Mouse (Mus musculus): Measurements from ENCODE around the gene Abcg4. TPM values are rescaled to one million over a fixed set of nuclear protein-coding genes. Genes with fewer than 3 reads are reported as not detected.
A peak's percentile ranks its signal among the peaks of the same experiment; 100 is the strongest.

Abcg4 gene
- polyA plus RNA-seq, 1 experiment from 2014 or later: 2.7 TPM

GRCm38 (mm10) chr9:44269077-44269476 lies 19.3 kb downstream of the Abcg4 start:
- 72% methylated on average over 3 of the region's 3 CpGs for WGBS
- H3K4me1 ChIP-seq (ENCODE audit: insufficient read depth): peaks cover 10% of the 10 kb centered on the region
- no peaks in the 10 kb centered on the region for H3K27me3 ChIP-seq (ENCODE audit: insufficient read depth, low read length)
- DNase-seq (peak; percentile 49), ATAC-seq (ENCODE audit: insufficient read depth) (no peak)
- no peaks in the 10 kb centered on the region for H3K36me3 ChIP-seq (ENCODE audit: insufficient read depth)
- H3K4me2 ChIP-seq: no peak overlapping the region
- no peak overlapping the region for H3K27ac ChIP-seq (ENCODE audit: low read depth)
- TF ChIP-seq CTCF (IDR thresholded peaks at IDR 0.05; ENCODE audit: low read depth): peak; percentile 60
- H3K9me3 ChIP-seq (ENCODE audit: low read depth, low read length): no peaks in the 10 kb centered on the region
- no peak overlapping the region for H3K4me3 ChIP-seq (ENCODE audit: low read depth, low read length)
- no peak overlapping the region for H3K9ac ChIP-seq

- ATAC-seq (ENCODE audit: insufficient read depth): peak; percentile 40
- peak within 1 kb of the TSS; percentile 80 for H3K27ac ChIP-seq (ENCODE audit: low read depth)
- no peaks in the 10 kb centered on the region for H3K36me3 ChIP-seq (ENCODE audit: insufficient read depth)
- no peaks in the 10 kb centered on the region for H3K9me3 ChIP-seq (ENCODE audit: low read depth, low read length)
- peak within 1 kb of the TSS; percentile 79 for H3K4me2 ChIP-seq
- H3K4me3 ChIP-seq (ENCODE audit: low read depth, low read length): peak within 1 kb of the TSS; percentile 53
- TF ChIP-seq CTCF (IDR thresholded peaks at IDR 0.05; ENCODE audit: low read depth): no peak
- peaks cover 10% of the 10 kb centered on the region for H3K4me1 ChIP-seq (ENCODE audit: insufficient read depth)
- H3K9ac ChIP-seq: peak within 1 kb of the TSS; percentile 79
- WGBS: 62% methylated on average over 6 of the region's 6 CpGs
- no peak for DNase-seq
- no peaks in the 10 kb centered on the region for H3K27me3 ChIP-seq (ENCODE audit: insufficient read depth, low read length)
These were observed 20.0 kb downstream of the Abcg4 start, which contains the start of gene Nlrx1 for GRCm38 (mm10) chr9:44268432-44268831. TSS of gene Nlrx1 (minus strand) at chr9:44268599.

DNA sequence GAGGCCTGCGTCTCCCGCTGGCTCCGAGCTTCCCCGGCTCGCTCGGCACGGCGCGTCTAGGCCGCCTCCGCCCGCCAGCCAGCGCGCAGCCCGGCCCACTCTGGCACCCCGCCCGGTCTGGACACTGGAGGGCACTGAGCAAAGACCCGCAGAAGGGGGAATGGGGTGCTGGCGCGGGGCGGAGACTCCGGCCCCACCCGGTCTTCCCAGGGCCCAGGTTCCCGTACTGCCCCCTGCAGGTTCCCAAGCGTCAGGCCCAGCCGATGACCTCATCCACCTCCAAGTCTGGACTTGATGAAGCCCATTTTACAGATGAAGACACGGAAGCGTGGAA lies 20.4 kb downstream of the Abcg4 start:
- Histone ChIP-seq H3K9ac (peak overlapping the region; percentile 79), H3K4me2 (peak overlapping the region; percentile 79), H3K4me1 (ENCODE audit: insufficient read depth) (peaks cover 10% of the 10 kb centered on the region), H3K27ac (ENCODE audit: low read depth) (peak overlapping the region; percentile 80), H3K36me3 (ENCODE audit: insufficient read depth) (no peaks in the 10 kb centered on the region), H3K4me3 (ENCODE audit: low read depth, low read length) (peak overlapping the region; percentile 53), H3K27me3 (ENCODE audit: insufficient read depth, low read length) (no peaks in the 10 kb centered on the region), H3K9me3 (ENCODE audit: low read depth, low read length) (no peaks in the 10 kb centered on the region)
- peak; percentile 95 for DNase-seq
- TF ChIP-seq CTCF (IDR thresholded peaks at IDR 0.05; ENCODE audit: low read depth): peak; percentile 75
- ATAC-seq (ENCODE audit: insufficient read depth): peak; percentile 95
- 6% methylated on average over 28 of the region's 28 CpGs for WGBS

DNA sequence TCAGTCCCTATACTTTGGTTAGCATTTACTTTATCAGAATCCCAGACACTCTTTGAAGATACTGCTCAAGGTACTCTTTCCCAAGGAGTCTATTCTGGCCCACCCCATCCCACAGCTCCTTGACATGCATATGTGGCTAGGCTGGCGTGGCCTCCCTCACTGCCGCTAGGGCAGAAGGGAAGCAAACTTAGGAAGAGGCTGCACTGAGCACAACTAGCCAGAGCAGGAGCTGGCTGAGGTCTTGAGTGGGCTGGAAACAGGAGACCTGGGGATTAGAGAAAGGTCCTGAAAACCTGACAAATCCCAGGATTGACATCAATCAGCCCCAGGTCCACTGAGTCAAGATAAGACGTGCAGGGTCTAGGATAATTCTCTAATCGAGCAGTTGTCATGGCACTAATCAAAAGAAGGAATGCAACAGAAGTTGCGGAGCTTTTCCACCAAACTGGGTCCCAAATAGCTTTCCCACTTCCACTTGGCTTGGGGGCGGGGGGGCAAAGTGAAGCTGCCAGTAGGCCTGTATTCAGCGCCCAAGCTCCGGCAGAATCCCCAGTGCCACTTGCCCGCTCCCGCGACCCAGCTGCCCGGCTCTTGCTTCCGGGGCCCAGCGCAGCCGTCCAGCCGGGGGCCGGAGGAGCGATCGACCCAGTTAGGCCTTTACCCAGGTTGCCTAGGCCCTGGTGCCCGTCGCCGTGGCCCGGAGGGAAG lies 20.9 kb downstream of the Abcg4 start:
- H3K27ac ChIP-seq (ENCODE audit: low read depth): peak overlapping the region; percentile 80
- 7% methylated on average over 23 of the region's 23 CpGs for WGBS
- peak overlapping the region; percentile 79 for H3K9ac ChIP-seq
- ATAC-seq (ENCODE audit: insufficient read depth) (peak; percentile 43), DNase-seq (peak; percentile 62)
- H3K4me3 ChIP-seq (ENCODE audit: low read depth, low read length): peak overlapping the region; percentile 53
- no peaks in the 10 kb centered on the region for H3K9me3 ChIP-seq (ENCODE audit: low read depth, low read length)
- peaks cover 10% of the 10 kb centered on the region for H3K4me1 ChIP-seq (ENCODE audit: insufficient read depth)
- H3K4me2 ChIP-seq: peak overlapping the region; percentile 79
- 0 out of 2 replicates have a peak, but pooled peaks have one; percentile 20 for TF ChIP-seq CTCF (IDR thresholded peaks at IDR 0.05; ENCODE audit: low read depth)
- H3K27me3 ChIP-seq (ENCODE audit: insufficient read depth, low read length): no peaks in the 10 kb centered on the region
- no peaks in the 10 kb centered on the region for H3K36me3 ChIP-seq (ENCODE audit: insufficient read depth)

DNA sequence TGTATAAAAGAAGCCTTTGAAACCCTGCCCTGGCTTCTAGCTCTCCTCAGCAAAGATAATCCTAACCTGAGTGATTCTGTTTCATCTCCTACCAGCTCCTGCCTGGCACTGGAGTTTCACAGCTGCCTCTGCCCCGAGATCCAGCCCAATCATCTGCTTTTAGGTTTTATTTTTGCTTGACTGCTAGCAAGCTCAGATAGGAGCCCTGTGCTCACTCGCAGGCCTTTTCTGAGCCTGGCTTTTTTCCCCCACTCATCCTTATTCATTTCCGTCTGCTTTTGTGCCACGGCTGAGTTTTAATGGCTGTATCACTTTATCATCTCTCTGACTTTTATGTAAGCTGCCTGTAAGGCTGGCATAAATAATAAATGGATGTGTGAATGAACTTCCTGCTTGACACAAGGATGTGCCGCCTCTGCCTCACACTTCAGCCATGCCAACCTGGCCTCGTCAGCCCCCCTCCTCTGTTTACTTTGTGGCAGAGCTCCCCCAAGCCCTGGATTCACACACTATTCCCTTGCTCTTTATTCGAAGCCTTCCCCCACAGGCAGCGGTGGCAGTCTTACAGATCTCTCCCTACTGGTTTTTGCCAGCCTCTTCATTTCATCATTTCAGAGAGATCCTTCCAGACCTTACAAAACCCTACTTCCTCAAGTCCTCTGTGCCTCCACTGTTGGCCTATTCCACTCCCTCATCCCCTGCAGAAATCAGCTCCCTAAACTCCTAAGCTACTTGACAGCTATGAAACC lies 21.8 kb downstream of the Abcg4 start:
- DNase-seq (no peak), ATAC-seq (ENCODE audit: insufficient read depth) (no peak)
- no peak for TF ChIP-seq CTCF (IDR thresholded peaks at IDR 0.05; ENCODE audit: low read depth)
- H3K9me3 ChIP-seq (ENCODE audit: low read depth, low read length): no peaks in the 10 kb centered on the region
- no peaks in the 10 kb centered on the region for H3K36me3 ChIP-seq (ENCODE audit: insufficient read depth)
- H3K27me3 ChIP-seq (ENCODE audit: insufficient read depth, low read length): no peaks in the 10 kb centered on the region
- no peak overlapping the region for H3K4me3 ChIP-seq (ENCODE audit: low read depth, low read length)
- peak overlapping the region; percentile 80; the same call in 1 of the 2 replicates for H3K27ac ChIP-seq (ENCODE audit: low read depth)
- peaks cover 10% of the 10 kb centered on the region for H3K4me1 ChIP-seq (ENCODE audit: insufficient read depth)
- H3K4me2 ChIP-seq: peak overlapping the region; percentile 79
- WGBS: 37% methylated on average over 8 of the region's 8 CpGs
- peak overlapping the region; percentile 79; the same call in 1 of the 2 replicates for H3K9ac ChIP-seq

GRCm38 (mm10) chr9:44261388-44261787 lies 27.0 kb downstream of the Abcg4 start:
- Histone ChIP-seq H3K4me1 (ENCODE audit: insufficient read depth) (no peaks in the 10 kb centered on the region; the same call in 1 of the 2 replicates), H3K9me3 (ENCODE audit: low read depth, low read length) (no peaks in the 10 kb centered on the region), H3K36me3 (ENCODE audit: insufficient read depth) (no peaks in the 10 kb centered on the region), H3K9ac (no peak overlapping the region), H3K27me3 (ENCODE audit: insufficient read depth, low read length) (no peaks in the 10 kb centered on the region), H3K4me3 (ENCODE audit: low read depth, low read length) (no peak overlapping the region), H3K4me2 (no peak overlapping the region), H3K27ac (ENCODE audit: low read depth) (no peak overlapping the region)
- DNase-seq (no peak), ATAC-seq (ENCODE audit: insufficient read depth) (no peak)
- 83% methylated on average over 14 of the region's 14 CpGs for WGBS
- no peak for TF ChIP-seq CTCF (IDR thresholded peaks at IDR 0.05; ENCODE audit: low read depth)

- Histone ChIP-seq H3K27me3 (ENCODE audit: insufficient read depth, low read length) (no peaks in the 10 kb centered on the region), H3K27ac (ENCODE audit: low read depth) (no peak overlapping the region), H3K9ac (no peak overlapping the region), H3K4me2 (no peak overlapping the region), H3K9me3 (ENCODE audit: low read depth, low read length) (no peaks in the 10 kb centered on the region), H3K36me3 (ENCODE audit: insufficient read depth) (no peaks in the 10 kb centered on the region), H3K4me1 (ENCODE audit: insufficient read depth) (no peaks in the 10 kb centered on the region), H3K4me3 (ENCODE audit: low read depth, low read length) (no peak overlapping the region)
- 73% methylated on average over 10 of the region's 10 CpGs for WGBS
- no peak for TF ChIP-seq CTCF (IDR thresholded peaks at IDR 0.05; ENCODE audit: low read depth)
- ATAC-seq (ENCODE audit: insufficient read depth) (no peak), DNase-seq (no peak)
These were observed 29.4 kb downstream of the Abcg4 start for GRCm38 (mm10) chr9:44259014-44259413.
